Mouse (Mus musculus): ENCODE measurements around the gene Slc35f1.

- TF ChIP-seq POLR2A (IDR thresholded peaks at IDR 0.05; ENCODE audit: insufficient read depth, low read depth, low read length) (no peak), CTCF (IDR thresholded peaks at IDR 0.05) (no peak), EP300 (IDR thresholded peaks at IDR 0.05; ENCODE audit: insufficient read depth, low read depth, low read length) (no peak)
Observed at GRCm38 (mm10) chr10:53150916-53151315, 460.6 kb downstream of the Slc35f1 start.

All from heart, adult 2 months (tissue).